Mouse (Mus musculus): ENCODE measurements around the gene Dpp8. TPM values are rescaled to one million over a fixed set of nuclear protein-coding genes. Genes with fewer than 3 reads are reported as not detected.

Gene Dpp8
- total and polyA plus RNA-seq, 2 experiments from 2014 or later, result 28.1 to 86.9 TPM

DNA sequence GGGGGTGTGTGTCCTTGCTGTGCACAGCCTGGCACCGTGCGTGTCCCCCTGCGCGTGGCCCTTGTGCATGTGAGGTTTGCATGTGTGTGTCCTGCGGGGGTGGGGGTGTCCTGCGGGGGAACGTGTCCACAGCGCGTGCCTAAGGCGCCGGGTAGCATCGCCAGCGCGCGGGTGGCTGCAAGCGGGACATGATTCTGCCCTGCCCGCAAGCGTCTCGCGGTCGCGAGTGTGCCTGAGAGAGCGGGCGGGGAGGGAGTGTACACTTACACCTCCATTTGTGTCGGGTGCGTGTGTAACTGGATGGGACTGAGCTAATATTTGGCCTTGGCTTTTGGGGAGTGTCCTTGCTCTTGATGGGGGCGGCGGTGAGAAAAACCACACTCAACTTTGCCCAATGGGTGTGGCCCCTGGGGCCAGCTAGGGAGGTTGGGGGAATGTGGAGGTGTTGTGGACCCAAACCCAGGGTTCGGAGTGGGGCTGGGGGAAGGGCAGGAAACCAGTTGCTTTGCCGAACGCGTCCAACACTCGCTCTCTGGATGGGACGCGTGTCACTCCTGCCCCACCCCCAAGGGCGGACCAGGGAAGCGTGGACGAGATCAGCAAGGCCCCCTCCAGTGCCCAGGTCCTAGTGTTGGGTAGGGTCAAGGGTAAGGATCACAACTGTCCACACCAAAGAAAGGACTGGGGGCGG is 69.6 kb downstream of the Dpp8 start:
- peak overlapping the region; percentile 96 for H3K9ac ChIP-seq (replicated peaks; ENCODE audit: low read length, poor library complexity, severe bottlenecking)
- DNase-seq (ENCODE audit: low spot score) (peak; percentile 49), ATAC-seq (ENCODE audit: low FRiP score) (peak; percentile 74)
- peak overlapping the region; percentile 81 for H3K4me3 ChIP-seq (ENCODE audit: low read depth, low read length)
- H3K27ac ChIP-seq (ENCODE audit: low read depth, low read length), result peak overlapping the region; percentile 91
- TF ChIP-seq CTCF (IDR thresholded peaks at IDR 0.05), result no peak
- H3K9me3 ChIP-seq (ENCODE audit: low read length), result no peaks in the 10 kb centered on the region
- 0 out of 2 replicates have a peak, but pooled peaks cover 6% of the 10 kb centered on the region for H3K4me1 ChIP-seq (ENCODE audit: insufficient read depth, low read length)
- no peaks in the 10 kb centered on the region for H3K36me3 ChIP-seq (ENCODE audit: insufficient read depth, low read length)
- no peaks in the 10 kb centered on the region for H3K27me3 ChIP-seq (ENCODE audit: insufficient read depth, low read length)
- WGBS, result under 1% methylated on average over 38 of the region's 39 CpGs
- peak overlapping the region; percentile 93 for H3K4me2 ChIP-seq (ENCODE audit: low read depth, low read length, poor library complexity, severe bottlenecking)

DNA sequence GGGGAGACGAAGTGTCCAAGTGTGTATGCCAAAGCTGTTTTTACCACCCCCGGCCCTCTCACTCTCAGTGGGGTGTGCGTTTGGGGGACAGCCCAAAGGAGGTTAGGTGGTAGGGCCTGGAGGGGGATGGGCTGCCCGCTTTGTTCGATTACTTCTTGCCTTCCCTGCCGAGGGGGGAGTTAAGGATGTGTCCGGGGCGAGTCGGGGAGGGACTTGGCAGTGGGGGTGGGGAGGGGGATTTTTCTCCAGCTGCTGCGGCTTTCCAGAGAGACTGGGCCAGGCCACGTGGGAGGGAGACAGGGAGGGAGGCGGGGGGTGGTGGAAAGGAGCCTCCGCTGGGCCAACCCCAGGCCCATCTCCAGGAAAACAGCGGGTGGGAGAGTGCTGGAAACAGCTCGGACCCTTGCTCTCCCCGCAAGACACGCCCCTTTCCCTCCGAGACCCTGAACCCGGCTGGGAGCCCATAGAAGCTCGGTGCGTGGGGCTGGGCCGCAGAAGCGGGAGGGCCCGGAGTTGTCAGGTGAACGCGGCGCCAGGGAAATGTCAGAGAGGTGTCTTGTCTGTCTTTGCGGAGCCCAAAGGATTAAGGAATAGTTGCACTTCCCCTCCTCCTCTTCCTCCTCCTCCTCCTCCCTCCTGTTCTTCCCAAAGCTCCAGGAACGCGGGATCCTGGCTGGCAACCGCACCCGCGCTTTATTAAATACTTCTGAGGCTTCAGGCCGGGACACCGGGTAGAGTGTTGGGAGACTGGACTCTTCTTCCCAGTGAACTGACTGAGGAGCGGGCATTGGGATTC is 70.4 kb downstream of the Dpp8 start:
- Histone ChIP-seq H3K36me3 (ENCODE audit: insufficient read depth, low read length) (no peaks in the 10 kb centered on the region), H3K27ac (ENCODE audit: low read depth, low read length) (peak overlapping the region; percentile 91), H3K9me3 (ENCODE audit: low read length) (no peaks in the 10 kb centered on the region), H3K4me1 (ENCODE audit: insufficient read depth, low read length) (0 out of 2 replicates have a peak, but pooled peaks cover 6% of the 10 kb centered on the region), H3K9ac (replicated peaks; ENCODE audit: low read length, poor library complexity, severe bottlenecking) (peak overlapping the region; percentile 96), H3K27me3 (ENCODE audit: insufficient read depth, low read length) (no peaks in the 10 kb centered on the region), H3K4me3 (ENCODE audit: low read depth, low read length) (peak overlapping the region; percentile 81), H3K4me2 (ENCODE audit: low read depth, low read length, poor library complexity, severe bottlenecking) (peak overlapping the region; percentile 93)
- WGBS, result under 1% methylated on average over 32 of the region's 36 CpGs
- ATAC-seq (ENCODE audit: low FRiP score) (peak; percentile 74), DNase-seq (ENCODE audit: low spot score) (peak; percentile 86)
- TF ChIP-seq CTCF (IDR thresholded peaks at IDR 0.05), result no peak

DNA sequence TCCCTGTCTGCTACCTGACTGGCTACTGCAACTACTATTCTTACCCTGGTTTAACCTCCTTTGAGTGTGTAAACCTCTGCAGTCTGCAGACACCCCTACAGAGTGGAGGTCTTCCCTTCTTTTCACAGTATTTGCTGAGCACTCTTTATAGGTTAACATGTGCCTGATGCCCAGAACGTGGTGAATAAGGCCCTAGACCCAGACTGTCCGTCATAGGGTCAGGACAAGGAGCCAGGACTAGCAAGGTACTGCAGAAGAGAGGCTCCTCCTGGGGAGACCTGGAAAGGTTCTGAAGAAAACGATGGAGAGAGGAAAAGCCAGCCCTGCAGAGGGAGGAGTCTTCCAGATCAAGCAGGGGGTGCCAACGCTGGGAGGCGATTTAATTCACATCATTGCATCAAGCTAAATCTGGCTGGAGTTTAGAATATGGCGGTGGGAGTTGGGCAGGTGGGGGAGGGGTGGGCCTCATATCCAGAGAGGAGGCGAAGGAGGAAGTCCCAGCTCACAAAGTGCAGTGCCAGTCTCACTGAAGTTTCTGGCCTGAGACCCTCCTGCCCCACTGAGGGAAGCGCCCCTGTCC is 71.0 kb downstream of the Dpp8 start:
- Histone ChIP-seq H3K4me2 (ENCODE audit: low read depth, low read length, poor library complexity, severe bottlenecking) (peak overlapping the region; percentile 93), H3K4me1 (ENCODE audit: insufficient read depth, low read length) (0 out of 2 replicates have a peak, but pooled peaks cover 6% of the 10 kb centered on the region), H3K9me3 (ENCODE audit: low read length) (no peaks in the 10 kb centered on the region), H3K4me3 (ENCODE audit: low read depth, low read length) (peak overlapping the region; percentile 81), H3K9ac (replicated peaks; ENCODE audit: low read length, poor library complexity, severe bottlenecking) (peak overlapping the region; percentile 96), H3K27ac (ENCODE audit: low read depth, low read length) (peak overlapping the region; percentile 91), H3K36me3 (ENCODE audit: insufficient read depth, low read length) (no peaks in the 10 kb centered on the region), H3K27me3 (ENCODE audit: insufficient read depth, low read length) (no peaks in the 10 kb centered on the region)
- no peak for ATAC-seq (ENCODE audit: low FRiP score)
- TF ChIP-seq CTCF (IDR thresholded peaks at IDR 0.05), result no peak
- peak; percentile 70 for DNase-seq (ENCODE audit: low spot score)
- WGBS, result 18% methylated on average over 8 of the region's 8 CpGs

DNA sequence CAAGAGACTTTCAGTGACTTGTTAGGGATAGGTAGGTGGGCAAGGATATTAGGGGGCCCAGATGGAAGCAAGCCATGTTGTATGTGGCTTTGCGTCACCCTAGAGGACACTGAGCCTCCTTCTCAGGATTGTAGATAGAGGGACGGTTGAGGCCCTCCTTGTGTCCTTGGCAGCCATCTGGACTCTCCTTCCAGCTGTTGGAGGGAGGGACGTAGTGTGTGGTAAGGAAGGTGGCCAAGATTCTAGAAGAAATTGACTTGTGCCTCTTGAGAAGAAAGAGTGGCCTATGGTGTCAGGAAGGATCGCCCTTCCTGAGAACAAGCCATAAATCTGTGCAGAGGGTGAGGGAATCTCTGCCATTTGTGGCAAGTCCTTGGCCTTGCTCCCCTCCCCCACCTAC is 74.6 kb downstream of the Dpp8 start:
- H3K36me3 ChIP-seq (ENCODE audit: insufficient read depth, low read length), result no peaks in the 10 kb centered on the region
- no peak overlapping the region for H3K9ac ChIP-seq (replicated peaks; ENCODE audit: low read length, poor library complexity, severe bottlenecking)
- DNase-seq (ENCODE audit: low spot score), result no peak
- no peaks in the 10 kb centered on the region for H3K27me3 ChIP-seq (ENCODE audit: insufficient read depth, low read length)
- no peaks in the 10 kb centered on the region for H3K9me3 ChIP-seq (ENCODE audit: low read length)
- H3K4me1 ChIP-seq (ENCODE audit: insufficient read depth, low read length), result 0 out of 2 replicates have a peak, but pooled peaks cover 3% of the 10 kb centered on the region
- H3K4me3 ChIP-seq (ENCODE audit: low read depth, low read length), result no peak overlapping the region
- 99% methylated on average over 4 of the region's 4 CpGs for WGBS
- no peak for TF ChIP-seq CTCF (IDR thresholded peaks at IDR 0.05)
- no peak overlapping the region for H3K27ac ChIP-seq (ENCODE audit: low read depth, low read length)
- H3K4me2 ChIP-seq (ENCODE audit: low read depth, low read length, poor library complexity, severe bottlenecking), result no peak overlapping the region
- no peak for ATAC-seq (ENCODE audit: low FRiP score)

DNA sequence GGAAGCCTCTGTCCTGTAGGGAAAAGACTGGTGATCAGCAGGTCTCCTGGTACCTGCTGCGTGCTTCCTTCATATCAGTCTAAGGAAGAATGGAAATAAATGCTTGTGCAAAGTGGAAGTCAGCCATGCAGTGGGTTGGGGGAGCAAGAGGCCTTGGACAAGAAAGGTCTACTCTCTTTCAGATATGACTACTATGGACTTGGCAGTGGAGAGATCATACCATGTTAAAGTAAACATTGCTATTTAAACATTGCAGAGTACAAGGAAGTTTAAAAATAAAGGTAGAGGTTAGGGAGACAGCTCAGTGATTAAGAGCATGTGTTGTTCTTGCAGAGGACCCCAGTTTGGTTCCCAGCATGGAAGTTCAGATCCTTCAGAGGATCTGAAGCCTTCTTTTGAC is 75.7 kb downstream of the Dpp8 start:
- no peak overlapping the region for H3K4me2 ChIP-seq (ENCODE audit: low read depth, low read length, poor library complexity, severe bottlenecking)
- no peak for DNase-seq (ENCODE audit: low spot score)
- no peak overlapping the region for H3K27ac ChIP-seq (ENCODE audit: low read depth, low read length)
- H3K36me3 ChIP-seq (ENCODE audit: insufficient read depth, low read length), result no peaks in the 10 kb centered on the region
- H3K9ac ChIP-seq (replicated peaks; ENCODE audit: low read length, poor library complexity, severe bottlenecking), result no peak overlapping the region
- no peak overlapping the region for H3K4me3 ChIP-seq (ENCODE audit: low read depth, low read length)
- 0 out of 2 replicates have a peak, but pooled peaks cover under 1% of the 10 kb centered on the region for H3K4me1 ChIP-seq (ENCODE audit: insufficient read depth, low read length)
- no peaks in the 10 kb centered on the region for H3K9me3 ChIP-seq (ENCODE audit: low read length)
- TF ChIP-seq CTCF (IDR thresholded peaks at IDR 0.05), result no peak
- no peak for ATAC-seq (ENCODE audit: low FRiP score)
- 97% methylated on average over 1 of the region's 1 CpGs for WGBS
- H3K27me3 ChIP-seq (ENCODE audit: insufficient read depth, low read length), result no peaks in the 10 kb centered on the region
